Mouse (Mus musculus): ENCODE data around the gene Inpp5e. TPM values are rescaled to one million over a fixed set of nuclear protein-coding genes. Genes with fewer than 3 reads are reported as not detected.
"Not testable (repeated sequence)": the region's sequence is repeated elsewhere in the genome, so short reads cannot be mapped to it uniquely, and the experiment has no call there.

Inpp5e gene
- polyA plus RNA-seq, 2 experiments = 4.1 to 6.9 TPM

DNA sequence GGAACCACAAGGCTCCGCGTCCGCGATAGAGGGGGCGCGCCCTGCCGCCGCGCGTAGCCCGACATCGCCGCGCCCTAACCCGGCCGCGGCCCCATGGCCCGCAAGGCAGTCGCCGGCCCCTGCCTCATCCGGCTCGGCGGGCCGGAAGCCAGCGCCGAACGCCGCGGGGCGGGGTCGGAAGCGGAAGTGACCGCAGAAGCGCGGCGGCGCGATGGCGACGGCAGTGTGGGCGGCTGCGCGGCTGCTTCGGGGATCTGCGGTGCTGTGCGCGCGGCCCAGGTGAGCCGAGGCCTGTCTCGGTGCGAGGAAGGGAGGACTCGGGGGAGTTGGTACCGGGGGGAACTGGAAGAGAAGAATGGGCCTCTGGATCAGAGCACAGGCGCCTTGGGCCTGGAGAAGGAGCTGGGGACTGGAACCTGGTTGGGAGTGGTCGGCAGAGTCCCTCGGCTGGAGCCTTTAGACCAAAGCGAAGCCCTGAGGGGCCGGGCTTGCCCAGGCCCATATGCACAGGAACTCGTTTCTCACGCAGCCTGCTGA lies 19.8 kb downstream of the Inpp5e start, which contains the start of the genes Entr1 and Pmpca:
Gene Entr1, minus strand, starts transcription at position 163 of the 537 bp plus-strand sequence.
Gene Pmpca, plus strand, starts transcription at position 186 of the 537 bp plus-strand sequence.
- peak within 1 kb of the TSS; percentile 26 for H3K27ac ChIP-seq
- TF ChIP-seq CTCF (IDR thresholded peaks at IDR 0.05; ENCODE audit: low read depth) (no peak), EP300 (IDR thresholded peaks at IDR 0.05; ENCODE audit: low read depth) (no peak)
- WGBS (ENCODE audit: insufficient replicate concordance) = 0% methylated on average over 60 of the region's 60 CpGs
- no peaks in the 10 kb centered on the region for H3K27me3 ChIP-seq (ENCODE audit: control insufficient read depth, insufficient read depth, low read length)
- peaks cover 3 to 5% of the 10 kb centered on the region in 2 experiments; a peak in 2 of 4 replicates for H3K4me1 ChIP-seq (replicated peaks; ENCODE audit: control insufficient read depth in 2 of 2, insufficient read depth in 2 of 2, low read length in 1 of 2)
- H3K4me2 ChIP-seq (ENCODE audit: low read depth) = peak within 1 kb of the TSS; percentile 74
- H3K9ac ChIP-seq (replicated peaks) = peak within 1 kb of the TSS; percentile 89
- DNase-seq (ENCODE audit: low read depth in 3 of 3, low spot score in 3 of 3) (peak; percentile 71 to 76 (median 73)), ATAC-seq (ENCODE audit: insufficient read depth) (peak; percentile 89)
- H3K4me3 ChIP-seq (ENCODE audit: insufficient read depth in 1 of 2, low read depth in 2 of 2, low read length in 2 of 2) = peak within 1 kb of the TSS; percentile 87 to 93
- peaks cover 64% of the 10 kb centered on the region for H3K36me3 ChIP-seq (replicated peaks; ENCODE audit: control insufficient read depth, insufficient read depth, low read depth)
- no peaks in the 10 kb centered on the region for H3K9me3 ChIP-seq (ENCODE audit: control insufficient read depth, low read length)

DNA sequence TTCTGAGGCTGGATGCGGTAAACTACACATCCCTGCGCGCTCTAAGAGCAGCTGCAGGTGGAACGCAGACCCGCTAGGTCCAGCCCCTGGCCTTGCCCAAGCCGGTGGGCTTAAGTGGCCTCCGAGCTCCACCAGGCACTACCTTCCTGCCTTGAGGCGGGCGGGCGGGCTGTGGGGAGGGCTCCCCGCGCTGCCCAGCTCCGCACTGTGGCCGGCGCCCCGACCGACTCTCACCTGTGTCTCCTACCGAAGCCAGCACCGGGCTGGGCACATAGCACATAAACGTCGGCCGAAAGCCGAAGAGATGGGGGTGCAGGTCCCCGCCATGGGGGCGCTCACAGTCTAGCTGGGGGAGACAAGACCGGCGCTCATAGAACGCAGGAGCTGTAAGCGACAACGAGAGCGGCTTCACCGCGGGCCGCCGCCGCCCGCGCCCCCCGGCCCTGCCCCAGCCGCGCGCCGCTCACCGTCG lies 20.3 kb downstream of the Inpp5e start:
- Histone ChIP-seq H3K27me3 (ENCODE audit: control insufficient read depth, insufficient read depth, low read length) (no peaks in the 10 kb centered on the region), H3K9me3 (ENCODE audit: control insufficient read depth, low read length) (no peaks in the 10 kb centered on the region), H3K4me1 (replicated peaks; ENCODE audit: control insufficient read depth in 2 of 2, insufficient read depth in 2 of 2, low read length in 1 of 2) (peaks cover 3 to 5% of the 10 kb centered on the region in 2 experiments; a peak in 2 of 4 replicates), H3K27ac (peak overlapping the region; percentile 26), H3K4me3 (ENCODE audit: insufficient read depth in 1 of 2, low read depth in 2 of 2, low read length in 2 of 2) (peak overlapping the region; percentile 87 to 93), H3K9ac (replicated peaks) (peak overlapping the region; percentile 89), H3K36me3 (replicated peaks; ENCODE audit: control insufficient read depth, insufficient read depth, low read depth) (peaks cover 65% of the 10 kb centered on the region), H3K4me2 (ENCODE audit: low read depth) (peak overlapping the region; percentile 74)
- TF ChIP-seq CTCF (IDR thresholded peaks at IDR 0.05; ENCODE audit: low read depth) = no peak
- ATAC-seq (ENCODE audit: insufficient read depth) (peak; percentile 62), DNase-seq (ENCODE audit: low read depth in 3 of 3, low spot score in 3 of 3) (no peak)
- WGBS (ENCODE audit: insufficient replicate concordance) = under 1% methylated on average over 45 of the region's 45 CpGs

DNA sequence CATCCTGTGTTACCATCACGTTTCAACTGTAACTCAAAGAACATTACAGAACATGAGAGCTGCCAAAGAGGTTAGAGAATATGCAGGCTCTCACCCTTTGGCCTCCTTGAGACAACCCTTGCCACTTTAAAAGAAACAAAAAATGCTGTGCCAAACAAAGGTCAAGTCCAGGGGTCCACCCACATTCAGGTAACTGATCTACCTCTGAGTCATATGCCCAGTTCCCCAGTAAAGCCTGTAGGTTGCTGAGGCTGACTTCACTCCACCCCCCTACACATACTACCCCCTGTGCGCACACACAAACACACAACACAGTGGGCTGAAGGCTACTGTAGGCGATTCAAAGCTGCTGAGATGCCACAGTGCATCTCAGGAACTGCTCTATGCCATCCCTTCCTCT lies 21.3 kb downstream of the Inpp5e start:
- H3K4me3 ChIP-seq (ENCODE audit: insufficient read depth in 1 of 2, low read depth in 2 of 2, low read length in 2 of 2) = peak overlapping the region in 1 of 2 experiments; percentile 87; a peak in 2 of 4 replicates
- H3K27ac ChIP-seq = no peak overlapping the region
- H3K9me3 ChIP-seq (ENCODE audit: control insufficient read depth, low read length) = no peaks in the 10 kb centered on the region
- peaks cover 65% of the 10 kb centered on the region for H3K36me3 ChIP-seq (replicated peaks; ENCODE audit: control insufficient read depth, insufficient read depth, low read depth)
- no peak for DNase-seq (ENCODE audit: low read depth in 3 of 3, low spot score in 3 of 3)
- TF ChIP-seq EP300 (IDR thresholded peaks at IDR 0.05; ENCODE audit: low read depth) = no peak
- TF ChIP-seq CTCF (IDR thresholded peaks at IDR 0.05; ENCODE audit: low read depth) = no peak
- H3K27me3 ChIP-seq (ENCODE audit: control insufficient read depth, insufficient read depth, low read length) = no peaks in the 10 kb centered on the region
- H3K9ac ChIP-seq (replicated peaks) = no peak overlapping the region
- WGBS (ENCODE audit: insufficient replicate concordance) = 76% methylated on average over 3 of the region's 3 CpGs
- H3K4me1 ChIP-seq (replicated peaks; ENCODE audit: control insufficient read depth in 2 of 2, insufficient read depth in 2 of 2, low read length in 1 of 2) = peaks cover 3 to 5% of the 10 kb centered on the region in 2 experiments; a peak in 2 of 4 replicates
- ATAC-seq (ENCODE audit: insufficient read depth) = no peak
- peak overlapping the region; percentile 74 for H3K4me2 ChIP-seq (ENCODE audit: low read depth)

DNA sequence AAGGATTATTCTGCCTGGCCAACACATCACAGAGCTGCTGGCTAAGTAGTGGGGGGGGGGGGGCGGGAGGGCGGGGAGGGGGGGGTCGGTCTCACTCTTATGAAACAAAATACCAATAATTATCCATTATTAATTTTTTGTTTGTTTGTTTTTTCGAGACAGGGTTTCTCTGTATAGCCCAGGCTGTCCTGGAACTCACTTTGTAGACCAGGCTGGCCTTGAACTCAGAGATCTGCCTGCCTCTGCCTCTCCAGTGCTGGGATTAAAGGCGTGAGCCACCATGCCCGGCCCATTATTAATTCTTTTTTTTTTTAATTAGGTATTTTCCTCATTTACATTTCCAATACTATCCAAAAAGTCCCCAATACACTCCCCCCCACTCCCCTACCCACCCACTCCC lies 28.1 kb downstream of the Inpp5e start:
- Histone ChIP-seq H3K4me2 (ENCODE audit: low read depth) (peak overlapping the region; percentile 83), H3K36me3 (replicated peaks; ENCODE audit: control insufficient read depth, insufficient read depth, low read depth) (peaks cover 48% of the 10 kb centered on the region), H3K4me3 (ENCODE audit: insufficient read depth in 1 of 2, low read depth in 2 of 2, low read length in 2 of 2) (peak overlapping the region; percentile 68 to 93)
- H3K27me3 ChIP-seq (ENCODE audit: control insufficient read depth, insufficient read depth, low read length); H3K9ac ChIP-seq (replicated peaks); DNase-seq (ENCODE audit: low read depth in 3 of 3, low spot score in 3 of 3); H3K9me3 ChIP-seq (ENCODE audit: control insufficient read depth, low read length); H3K27ac ChIP-seq; H3K4me1 ChIP-seq (replicated peaks; ENCODE audit: control insufficient read depth in 2 of 2, insufficient read depth in 2 of 2, low read length in 1 of 2); ATAC-seq (ENCODE audit: insufficient read depth): not testable (repeated sequence)
- 13% methylated on average over 6 of the region's 6 CpGs for WGBS (ENCODE audit: insufficient replicate concordance)

DNA sequence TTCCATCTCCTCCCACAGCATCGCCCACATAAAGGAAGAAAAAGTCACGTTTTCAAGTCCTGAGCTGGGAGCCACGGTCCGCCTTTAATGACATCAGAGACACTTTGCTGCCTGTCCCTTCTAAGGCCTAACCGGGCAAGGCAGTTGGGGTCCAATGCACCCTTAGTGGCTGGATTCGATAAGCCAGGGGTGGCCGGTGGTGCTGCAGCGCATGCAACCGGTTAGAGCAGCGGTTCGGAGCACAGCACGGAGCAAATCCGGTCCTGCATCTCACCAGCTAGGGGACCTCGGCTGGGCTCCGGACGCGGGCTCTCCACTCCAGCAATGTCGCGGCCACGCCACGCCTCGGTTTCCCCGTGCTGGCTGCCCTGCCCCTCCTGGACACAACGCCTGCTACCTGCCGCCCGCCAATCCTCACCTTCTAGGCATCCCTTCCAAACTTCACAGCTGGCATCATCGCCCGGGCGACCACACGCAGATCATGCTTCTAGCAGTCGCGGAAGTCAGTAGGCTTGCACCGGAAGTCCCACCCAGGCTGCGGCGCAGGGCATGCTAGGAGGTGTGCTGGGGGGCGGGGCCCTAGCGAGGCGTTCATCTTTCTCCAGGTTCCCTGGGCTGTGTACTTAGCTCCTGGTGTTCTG lies 28.8 kb downstream of the Inpp5e start, which contains the start of gene Snapc4:
Gene Snapc4, minus strand, starts transcription at position 523 of the 641 bp plus-strand sequence.
- no peak within 1 kb of the TSS for H3K27ac ChIP-seq

More for the DNA sequence above, 28.8 kb downstream of the Inpp5e start, which contains the start of gene Snapc4:
- TF ChIP-seq CTCF (IDR thresholded peaks at IDR 0.05; ENCODE audit: low read depth) (0 out of 2 replicates have a peak, but pooled peaks have one; percentile 0), EP300 (IDR thresholded peaks at IDR 0.05; ENCODE audit: low read depth) (no peak)
- no peaks in the 10 kb centered on the region for H3K27me3 ChIP-seq (ENCODE audit: control insufficient read depth, insufficient read depth, low read length)
- DNase-seq (ENCODE audit: low read depth in 3 of 3, low spot score in 3 of 3) (peak; percentile 65 to 72 (median 68)), ATAC-seq (ENCODE audit: insufficient read depth) (peak; percentile 91)
- WGBS (ENCODE audit: insufficient replicate concordance) = 0% methylated on average over 38 of the region's 38 CpGs
- H3K9me3 ChIP-seq (ENCODE audit: control insufficient read depth, low read length) = no peaks in the 10 kb centered on the region
- peak within 1 kb of the TSS; percentile 68 to 93 for H3K4me3 ChIP-seq (ENCODE audit: insufficient read depth in 1 of 2, low read depth in 2 of 2, low read length in 2 of 2)
- no peaks in the 10 kb centered on the region for H3K4me1 ChIP-seq (replicated peaks; ENCODE audit: control insufficient read depth in 2 of 2, insufficient read depth in 2 of 2, low read length in 1 of 2)
- H3K36me3 ChIP-seq (replicated peaks; ENCODE audit: control insufficient read depth, insufficient read depth, low read depth) = peaks cover 46% of the 10 kb centered on the region
- peak within 1 kb of the TSS; percentile 83 for H3K4me2 ChIP-seq (ENCODE audit: low read depth)
- H3K9ac ChIP-seq (replicated peaks) = peak within 1 kb of the TSS; percentile 55

All from liver, embryonic 14.5 days (tissue).